8 mouse cellular contexts compared by ENCODE assay signal in genomic region chr3:88142916-88143771, GRCm38 (mm10). TPM values are rescaled to one million over a fixed set of nuclear protein-coding genes. Genes with fewer than 3 reads are reported as not detected.
DNase-seq lines count a peak whose midpoint lies in the region; ATAC-seq and TF ChIP-seq lines count a peak whose summit lies in the region.

No protein-coding gene starts in this region.

- DNase-seq in urinary bladder, adult 18-20 months (ENCODE audit: low spot score in 2 of 2) = peak; percentile 42 to 50
- no peak for DNase-seq in urinary bladder, postnatal 10 days (ENCODE audit: low spot score)
- peak; percentile 73 to 79 for DNase-seq in cerebellum, postnatal 25 days
- peak; percentile 71 for DNase-seq in gastrocnemius, postnatal 14 days
- peak; percentile 75 for DNase-seq in intestine, embryonic 14.5 days (ENCODE audit: low spot score)
- DNase-seq in liver, embryonic 11.5 days (ENCODE audit: low spot score) = peak; percentile 69

- ATAC-seq in intestine, embryonic 14.5 days (replicated peaks; ENCODE audit: low FRiP score, low TSS enrichment, low read depth) = no peak
- peak; percentile 11; the same call in 1 of the 2 replicates for ATAC-seq in liver, embryonic 11.5 days (replicated peaks; ENCODE audit: low FRiP score)
- peak; percentile 44 for ATAC-seq in monocyte, adult 5-6 weeks (replicated peaks; ENCODE audit: insufficient number of reproducible peaks, low FRiP score, low TSS enrichment, poor library complexity, severe bottlenecking)

- peak overlapping the region; percentile 79 for H3K9ac ChIP-seq in intestine, embryonic 14.5 days (ENCODE audit: low read length)
- peak overlapping the region; percentile 95 for H3K9ac ChIP-seq in liver, embryonic 11.5 days (ENCODE audit: low read depth, low read length)

- H3K4me3 ChIP-seq in intestine, embryonic 14.5 days (ENCODE audit: low read depth, low read length) = peak overlapping the region; percentile 87
- H3K4me3 ChIP-seq in liver, embryonic 11.5 days (ENCODE audit: low read depth, low read length) = peak overlapping the region; percentile 89
- H3K4me3 ChIP-seq in testis, adult 2 months (ENCODE audit: control insufficient read depth, low read depth, low read length) = peak overlapping the region; percentile 86

- peak overlapping the region; percentile 97 for H3K4me2 ChIP-seq in intestine, embryonic 14.5 days (ENCODE audit: low read length)
- peak overlapping the region; percentile 96 for H3K4me2 ChIP-seq in liver, embryonic 11.5 days

- no peaks in the 10 kb centered on the region for H3K36me3 ChIP-seq in intestine, embryonic 14.5 days (ENCODE audit: control insufficient read depth, insufficient read depth, low read length)
- H3K36me3 ChIP-seq in liver, embryonic 11.5 days (ENCODE audit: control insufficient read depth, insufficient read depth, low read length) = no peaks in the 10 kb centered on the region
- no peaks in the 10 kb centered on the region for H3K36me3 ChIP-seq in testis, adult 2 months (ENCODE audit: control insufficient read depth, insufficient read depth, low read length)

- WGBS in intestine, embryonic 14.5 days = under 1% methylated on average over 33 of the region's 33 CpGs
- WGBS in liver, embryonic 11.5 days = under 1% methylated on average over 33 of the region's 33 CpGs

- H3K27me3 ChIP-seq in intestine, embryonic 14.5 days (replicated peaks; ENCODE audit: control insufficient read depth, insufficient read depth, low read length) = no peaks in the 10 kb centered on the region
- H3K27me3 ChIP-seq in liver, embryonic 11.5 days (replicated peaks; ENCODE audit: control insufficient read depth, insufficient read depth, low read length) = no peaks in the 10 kb centered on the region
- no peaks in the 10 kb centered on the region for H3K27me3 ChIP-seq in testis, adult 2 months (ENCODE audit: control insufficient read depth, insufficient read depth, low read length)

- TF ChIP-seq POLR2A in testis, adult 2 months (IDR thresholded peaks at IDR 0.05; ENCODE audit: control insufficient read depth, low read depth, low read length) = peak; percentile 43; the same call in 1 of the 2 replicates

- H3K4me1 ChIP-seq in intestine, embryonic 14.5 days (replicated peaks; ENCODE audit: control insufficient read depth, insufficient read depth, low read length) = peaks cover 75% of the 10 kb centered on the region
- H3K4me1 ChIP-seq in liver, embryonic 11.5 days (replicated peaks; ENCODE audit: control insufficient read depth, insufficient read depth, low read length) = peaks cover 67% of the 10 kb centered on the region
- peaks cover 58% of the 10 kb centered on the region for H3K4me1 ChIP-seq in testis, adult 2 months (ENCODE audit: control insufficient read depth, insufficient read depth, low read length)

- peak overlapping the region; percentile 94 for H3K27ac ChIP-seq in intestine, embryonic 14.5 days (ENCODE audit: low read depth)
- H3K27ac ChIP-seq in liver, embryonic 11.5 days (ENCODE audit: low read depth, low read length) = peak overlapping the region; percentile 95
- peak overlapping the region; percentile 91 for H3K27ac ChIP-seq in testis, adult 2 months (ENCODE audit: control insufficient read depth, insufficient read depth, low read depth, low read length)

- no peaks in the 10 kb centered on the region for H3K9me3 ChIP-seq in intestine, embryonic 14.5 days (ENCODE audit: control insufficient read depth, low read length)
- no peaks in the 10 kb centered on the region for H3K9me3 ChIP-seq in liver, embryonic 11.5 days (ENCODE audit: control insufficient read depth, low read length)

- intact Hi-C loops in gastrocnemius, postnatal 14 days (cut with DNase I; ENCODE audit: low total_unique reads) = no loop called here

- no peak for TF ChIP-seq CTCF in testis, adult 2 months (IDR thresholded peaks at IDR 0.05; ENCODE audit: control insufficient read depth, insufficient read depth, insufficient replicate concordance, low read depth, low read length)

RNA-seq across cellular contexts. Expression of gene Mef2d, which starts 1.0 kb away (rescaled TPM):
- 100 to 1,000 TPM; 136 to 137 TPM for total RNA-seq in gastrocnemius, postnatal 14 days (2021)
- polyA plus RNA-seq in intestine, embryonic 14.5 days (2014; fragmentation: Nextera tagmentation; extraction: Ambion mirVana) = 23.4 and 23.8 TPM in 2 replicates
- 27.6 and 28.0 TPM in 2 replicates for polyA plus RNA-seq in liver, embryonic 11.5 days (2014; fragmentation: Nextera tagmentation; extraction: Ambion mirVana)
- total RNA-seq in monocyte, adult 5-6 weeks (2017) = 94.8 to 111 TPM (median 99.0 TPM) in 3 replicates
- 16.0 and 17.6 TPM in 2 replicates for polyA plus RNA-seq in testis, adult 2 months (2012; rRNA removed)
